Mouse (Mus musculus): Measurements from ENCODE around the gene Slc10a7.

Gene Slc10a7

DNA sequence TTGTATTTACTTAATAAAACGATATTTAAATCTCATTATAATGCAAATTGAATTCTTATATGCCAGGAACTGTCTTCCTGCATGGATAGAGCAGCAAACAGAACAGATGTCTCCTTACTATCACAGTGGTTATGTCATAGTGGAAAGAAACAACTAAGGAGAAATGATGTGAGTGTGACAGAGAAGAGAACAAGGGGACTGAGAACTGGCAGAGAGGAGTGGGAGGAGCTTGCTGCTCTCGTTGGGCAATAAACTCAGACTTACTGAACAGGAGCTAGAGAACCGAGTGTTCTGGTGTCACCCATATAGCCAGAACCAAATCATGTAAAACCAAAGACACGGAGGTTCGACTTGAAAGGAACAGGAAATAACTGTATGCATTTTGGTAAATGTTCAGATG lies 158.3 kb downstream of the Slc10a7 start:
- WGBS: 81% methylated on average over 5 of the region's 5 CpGs

DNA sequence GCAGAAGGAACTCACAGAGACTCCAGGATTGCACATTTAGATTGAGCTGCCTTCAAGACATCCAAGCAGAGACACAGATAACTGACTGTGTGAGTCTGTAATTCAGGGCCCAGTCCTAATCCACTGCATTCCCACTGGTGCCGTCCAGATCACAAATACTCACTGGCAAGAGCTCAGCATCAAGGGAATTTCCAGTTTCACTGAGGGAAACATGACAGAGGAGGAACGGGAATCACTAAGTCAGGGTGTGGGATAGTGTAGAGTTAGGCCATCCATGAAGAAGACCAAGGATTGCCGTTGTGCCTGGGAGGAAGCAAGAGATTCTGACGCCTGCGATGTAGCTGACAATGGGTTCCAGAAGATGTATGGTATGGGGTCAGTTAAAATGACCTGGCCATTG lies 159.1 kb downstream of the Slc10a7 start:
- 94% methylated on average over 5 of the region's 5 CpGs for WGBS

DNA sequence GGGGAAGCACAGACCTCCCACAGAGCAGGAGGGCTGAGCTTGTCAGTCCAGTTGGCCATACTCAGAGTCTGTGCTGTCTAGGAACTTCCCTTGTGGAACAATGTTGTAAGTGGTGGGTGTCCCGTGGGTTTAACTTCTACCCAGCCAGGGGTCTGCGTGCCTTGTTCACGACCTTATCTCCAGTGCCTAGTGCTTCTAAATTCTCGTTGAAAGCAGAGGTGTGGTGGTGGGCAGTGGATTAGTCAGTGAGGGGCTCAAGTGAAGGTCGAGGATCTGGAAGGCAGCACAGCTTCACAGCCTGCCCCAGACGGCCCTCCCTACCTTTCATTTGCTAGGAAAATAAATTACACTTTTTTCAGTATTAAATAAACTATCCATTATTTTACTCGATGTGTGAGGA lies 161.1 kb downstream of the Slc10a7 start:
- 93% methylated on average over 7 of the region's 7 CpGs for WGBS

DNA sequence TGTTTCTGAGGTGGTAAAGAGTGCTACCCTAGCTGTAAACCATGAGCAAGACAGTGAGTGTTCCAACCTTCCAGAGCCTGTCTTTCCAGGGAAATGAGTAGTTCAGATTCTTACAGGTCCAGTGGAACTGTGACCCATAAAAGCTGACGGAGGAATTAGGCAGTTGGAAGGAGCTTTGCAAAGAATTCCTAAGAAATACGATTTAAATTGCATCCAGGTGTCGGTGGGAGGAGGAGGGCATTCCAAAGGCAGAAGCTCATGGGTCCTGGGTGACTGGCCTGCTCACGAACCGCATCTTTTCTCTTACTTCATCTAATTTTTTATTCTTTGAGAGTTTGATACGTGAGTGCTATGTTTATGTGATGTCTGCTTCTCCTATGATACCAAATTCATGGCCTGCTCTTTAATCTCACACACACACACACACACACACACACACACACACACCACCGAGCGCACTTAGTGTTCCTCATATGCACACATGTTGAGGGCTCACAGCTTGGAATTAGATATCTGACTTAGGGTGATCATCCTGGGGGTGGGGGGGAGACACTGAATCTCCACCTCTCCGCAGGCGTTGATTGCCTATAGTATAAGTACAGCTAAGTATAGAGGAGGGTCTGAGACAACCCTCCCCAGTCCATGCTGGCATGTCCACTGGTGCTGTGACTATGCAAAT lies 169.5 kb downstream of the Slc10a7 start:
- WGBS: 89% methylated on average over 10 of the region's 10 CpGs

DNA sequence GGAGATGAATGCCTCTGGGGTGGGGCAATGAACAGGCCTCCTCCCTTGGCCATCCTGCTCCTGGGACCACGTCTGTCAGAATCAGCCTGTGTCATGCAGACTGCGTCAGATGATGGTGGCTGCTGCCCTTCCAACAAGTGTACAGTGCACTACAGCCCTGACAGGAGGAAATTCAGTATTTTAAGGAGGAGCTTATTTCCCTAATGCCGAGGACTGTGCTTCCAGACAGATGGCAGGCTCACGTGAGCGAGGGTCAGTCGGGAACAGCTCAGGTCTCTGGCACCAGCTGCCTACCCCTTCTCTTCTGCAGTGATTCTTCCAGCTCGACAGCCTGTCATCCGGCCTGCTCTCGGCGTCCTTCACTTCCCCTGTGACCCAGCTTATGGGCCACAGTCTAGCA lies 181.6 kb downstream of the Slc10a7 start:
- 78% methylated on average over 10 of the region's 10 CpGs for WGBS

DNA sequence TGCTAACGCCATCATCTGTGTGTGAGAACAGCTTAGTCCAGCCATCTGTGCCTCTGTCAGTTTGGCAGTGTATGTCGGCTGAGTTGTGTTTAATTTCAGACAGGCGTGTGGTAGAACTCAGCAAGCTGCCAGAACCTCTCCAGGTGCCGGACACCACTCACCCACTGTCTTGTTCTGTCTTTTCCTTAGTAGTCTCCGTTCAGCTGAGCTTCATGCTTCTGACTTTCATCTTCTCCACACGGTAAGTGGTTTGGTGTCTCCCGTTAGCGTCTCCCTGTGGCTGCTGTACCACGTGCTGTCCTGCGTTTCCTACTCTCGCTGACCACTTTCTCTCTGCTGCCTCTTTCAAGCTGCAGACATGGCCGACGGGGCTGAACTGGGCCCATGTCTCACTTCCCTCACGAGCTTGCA lies 189.2 kb downstream of the Slc10a7 start:
- WGBS: 65% methylated on average over 14 of the region's 14 CpGs

DNA sequence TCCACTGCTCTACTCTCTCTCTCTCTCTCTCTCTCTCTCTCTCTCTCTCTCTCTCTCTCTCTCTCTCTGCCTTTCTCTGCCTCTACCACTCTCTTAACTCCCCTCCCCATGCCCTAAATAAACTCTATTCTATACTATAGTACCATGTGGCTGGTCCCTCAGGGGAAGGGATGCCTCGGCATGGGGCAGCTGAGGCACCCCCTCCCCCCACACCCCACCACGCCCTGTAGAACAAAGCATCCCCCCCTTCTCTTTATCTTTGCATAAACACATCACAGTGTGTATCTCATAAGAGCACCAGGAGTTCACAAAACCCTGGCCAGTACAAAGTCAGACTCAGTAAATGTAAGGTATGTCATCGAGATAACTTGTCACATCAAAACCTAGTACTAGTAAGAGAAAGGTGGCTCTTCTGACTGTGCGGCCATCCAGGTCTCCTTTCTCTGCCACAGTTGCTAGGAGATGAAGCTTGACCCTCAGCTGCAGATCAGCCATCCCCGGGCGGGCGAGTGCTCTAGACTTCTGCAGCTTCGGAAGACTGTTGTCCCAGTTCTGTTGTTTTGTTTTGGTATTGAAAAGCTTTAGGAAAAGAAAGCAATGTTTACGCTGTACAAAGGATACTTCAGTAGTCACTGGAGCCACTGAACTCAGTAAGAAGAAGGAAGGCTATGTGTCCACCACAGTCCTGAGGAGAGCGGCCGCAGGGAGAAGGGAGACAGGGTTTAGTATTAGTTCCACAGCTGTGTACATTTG lies 194.1 kb downstream of the Slc10a7 start:
- WGBS: 72% methylated on average over 11 of the region's 11 CpGs

DNA sequence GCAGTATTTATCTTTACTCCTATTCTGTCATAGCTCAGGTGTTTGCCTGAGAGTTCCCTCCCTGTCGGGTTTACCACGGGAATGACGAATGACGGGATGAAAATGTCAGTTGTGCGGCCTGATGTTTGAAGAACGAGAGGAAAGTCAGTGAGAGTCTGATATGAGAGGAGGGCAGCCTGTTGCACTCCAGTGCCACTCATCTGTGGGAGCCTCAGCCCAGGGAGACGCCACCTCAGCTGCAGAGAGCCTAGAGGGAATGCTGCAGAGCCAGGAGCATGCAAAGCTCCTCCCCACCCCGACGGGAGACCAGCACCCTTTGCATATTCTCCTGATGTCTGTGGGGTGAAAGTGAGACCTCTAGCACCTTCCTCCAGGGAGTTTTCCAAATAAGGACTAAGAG lies 196.8 kb downstream of the Slc10a7 start:
- WGBS: 91% methylated on average over 9 of the region's 9 CpGs

DNA sequence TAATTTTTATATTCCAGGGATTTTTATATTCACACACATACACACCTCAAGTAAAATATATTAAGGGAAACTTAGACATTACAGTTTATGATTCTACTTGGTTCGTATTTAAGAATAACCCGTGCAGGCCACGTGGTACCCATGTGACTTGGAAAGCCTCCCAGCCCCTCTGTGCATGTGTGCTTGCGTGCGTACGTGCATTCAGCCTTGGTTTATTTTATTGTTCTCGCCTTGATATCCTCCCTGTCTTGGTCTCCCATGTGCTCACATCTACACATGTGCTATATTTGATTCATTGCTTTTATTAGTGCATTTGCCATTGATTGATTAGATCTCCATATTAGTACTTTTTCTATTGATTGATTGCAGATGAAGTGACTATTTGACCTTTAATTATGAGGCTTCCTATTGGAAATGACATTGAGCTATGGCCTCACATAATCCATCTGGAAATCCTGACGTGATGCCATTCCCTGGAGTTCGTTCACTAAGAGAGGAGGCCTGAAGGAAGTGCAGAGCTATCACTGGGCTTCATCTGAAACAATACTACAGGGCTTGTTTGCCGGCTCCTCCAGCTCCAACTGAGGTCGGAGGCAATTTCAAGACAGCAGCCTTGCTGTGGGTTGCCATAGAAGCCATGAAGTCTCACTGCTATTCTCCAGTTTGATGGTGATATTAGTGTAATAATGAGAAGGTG lies 200.9 kb downstream of the Slc10a7 start:
- WGBS: 90% methylated on average over 11 of the region's 11 CpGs

DNA sequence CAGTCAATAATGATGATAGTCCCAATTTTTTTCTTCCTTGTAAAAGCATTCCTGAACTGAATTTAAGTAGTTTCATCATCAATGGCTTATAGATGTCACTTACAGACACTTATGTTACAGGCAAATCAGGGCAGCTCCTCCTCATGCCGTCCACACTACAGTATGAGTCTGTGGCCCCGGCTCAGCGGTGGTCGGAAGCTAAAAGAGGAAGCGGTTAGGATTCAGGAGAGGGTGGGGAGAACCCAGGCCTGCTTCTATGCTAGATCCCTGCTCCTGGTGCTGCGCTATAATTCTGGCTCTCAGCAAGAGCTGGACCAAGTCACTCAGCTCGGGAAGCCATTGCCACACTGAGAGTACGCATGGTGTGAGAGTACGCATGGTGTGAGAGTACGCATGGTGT lies 201.8 kb downstream of the Slc10a7 start:
- WGBS: 93% methylated on average over 10 of the region's 10 CpGs

DNA sequence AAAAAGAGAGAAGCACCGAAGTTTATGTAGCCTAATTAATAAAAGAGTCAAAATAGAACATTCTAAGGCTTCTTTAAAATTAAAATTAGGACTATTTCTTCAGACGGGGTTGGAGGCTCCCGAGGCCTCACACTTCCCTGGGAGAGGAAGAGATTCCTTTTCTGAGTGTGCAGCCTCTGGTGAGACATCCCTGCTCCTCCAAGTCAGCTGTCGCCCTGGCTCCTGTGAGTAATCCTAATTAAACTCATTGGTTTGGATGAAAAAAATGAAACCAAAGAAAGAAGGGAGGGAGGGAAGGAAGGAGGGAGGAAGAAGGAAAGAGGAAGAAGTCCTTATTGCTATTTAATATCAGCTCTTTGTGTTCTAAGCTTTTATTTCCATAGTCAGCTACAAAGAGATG lies 205.7 kb downstream of the Slc10a7 start:
- WGBS: 49% methylated on average over 4 of the region's 4 CpGs

DNA sequence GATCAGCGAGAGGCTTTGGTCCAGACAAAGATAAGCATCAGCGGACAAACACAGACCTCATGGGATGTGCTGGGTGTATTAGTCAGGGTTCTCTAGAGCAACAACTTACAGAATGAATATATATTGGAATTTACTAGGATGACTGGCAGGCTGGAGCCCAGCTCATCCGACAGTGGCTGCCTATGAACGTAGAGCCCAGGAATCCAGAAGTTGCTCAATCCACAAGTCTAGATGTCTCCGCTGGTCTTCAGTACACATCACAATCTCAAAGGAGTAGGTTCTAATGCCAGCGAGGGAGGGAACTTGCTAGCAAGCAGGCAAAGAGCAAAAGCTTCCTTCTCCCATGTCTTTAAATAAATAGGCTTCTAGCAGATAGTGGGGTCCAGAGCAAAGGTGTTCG lies 207.4 kb downstream of the Slc10a7 start:
- WGBS: 93% methylated on average over 7 of the region's 7 CpGs

DNA sequence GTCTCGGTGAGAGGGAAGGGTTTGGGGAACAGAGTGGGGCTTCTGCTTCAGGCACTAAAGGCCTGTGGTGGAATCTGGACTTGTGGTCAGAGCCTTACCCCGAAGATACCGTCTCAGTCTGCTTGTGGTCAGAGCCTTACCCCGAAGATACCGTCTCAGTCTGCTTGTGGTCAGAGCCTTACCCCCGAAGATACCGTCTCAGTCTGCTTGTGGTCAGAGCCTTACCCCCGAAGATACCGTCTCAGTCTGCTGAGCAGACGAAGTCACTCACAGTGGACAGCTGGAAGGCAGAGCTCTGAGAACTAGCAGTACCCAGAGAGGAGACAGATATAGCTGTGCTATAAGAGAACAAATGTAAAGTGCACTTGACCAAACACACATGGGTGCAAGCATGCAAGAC lies 208.0 kb downstream of the Slc10a7 start:
- 83% methylated on average over 10 of the region's 10 CpGs for WGBS

DNA sequence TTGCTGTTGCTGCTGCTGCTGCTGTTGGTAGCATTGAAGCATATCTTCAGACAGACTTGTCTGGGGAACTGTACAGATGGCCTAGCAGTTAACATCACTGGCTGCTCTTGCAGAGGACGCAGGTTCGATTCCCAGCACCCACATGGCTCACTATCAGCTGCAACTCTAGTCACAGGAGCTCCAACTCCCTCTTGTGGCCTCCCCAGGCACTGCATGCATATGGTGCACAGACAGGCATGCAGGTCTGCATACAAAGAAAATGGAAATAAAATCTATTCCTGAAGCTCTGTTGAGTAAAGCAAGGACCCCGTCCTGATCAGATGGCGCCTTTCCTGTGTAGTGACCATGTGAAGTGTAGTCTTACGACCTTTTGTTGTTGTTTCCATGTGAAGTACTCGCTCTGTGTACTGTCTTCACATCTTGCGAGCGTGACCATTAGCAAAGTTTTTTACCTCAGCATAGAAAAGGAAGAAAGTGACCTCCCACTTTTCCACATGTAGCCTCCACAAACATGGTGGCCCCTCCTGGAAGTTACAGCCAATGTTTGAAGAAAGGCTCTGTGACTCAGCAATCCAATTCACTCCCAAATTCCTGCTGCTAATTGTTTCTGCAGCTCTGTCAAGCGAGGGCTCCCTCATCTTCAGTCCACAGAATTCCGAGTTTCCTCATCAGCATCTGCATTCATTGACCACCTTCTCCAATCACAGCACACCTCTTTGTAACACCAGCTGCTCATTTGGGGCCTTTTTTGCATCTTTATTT lies 210.3 kb downstream of the Slc10a7 start:
- WGBS: 89% methylated on average over 10 of the region's 10 CpGs

DNA sequence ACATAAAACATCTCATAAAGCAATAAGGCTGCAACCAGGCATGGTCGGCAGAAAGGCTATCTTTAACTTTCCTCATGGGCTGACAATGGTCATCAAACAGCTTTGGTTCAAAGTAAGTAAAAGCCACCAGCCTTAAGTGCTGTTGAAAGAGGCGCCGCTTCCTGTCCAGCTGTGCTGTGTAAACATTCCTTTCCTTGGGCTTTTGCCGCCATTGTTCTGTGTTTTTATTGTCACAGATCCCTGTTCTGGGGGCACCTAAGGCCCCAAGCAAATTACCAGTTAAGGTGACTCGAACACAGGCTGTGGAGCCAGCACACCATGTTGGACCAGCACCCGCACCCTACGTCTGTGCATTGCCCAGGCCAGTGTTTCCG lies 210.9 kb downstream of the Slc10a7 start:
- WGBS: 74% methylated on average over 8 of the region's 8 CpGs

DNA sequence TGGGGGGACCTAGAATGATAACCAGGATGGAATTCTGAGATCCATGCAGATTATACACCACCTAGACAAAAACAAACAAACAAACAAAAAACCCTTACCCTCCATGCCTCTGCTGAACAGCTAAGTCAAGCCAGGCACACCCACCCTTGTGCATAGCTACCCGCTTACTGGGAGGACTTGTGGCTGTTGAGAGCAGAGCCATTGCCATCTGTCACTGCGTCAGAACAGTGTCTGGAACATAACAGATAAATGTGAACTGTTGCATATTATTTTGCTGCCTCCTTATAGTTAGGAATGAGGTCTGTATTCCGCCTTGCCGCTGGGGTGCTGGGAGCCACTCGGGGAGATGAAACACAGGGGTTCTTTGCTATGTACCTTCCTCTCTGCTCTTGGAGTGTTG lies 212.4 kb downstream of the Slc10a7 start:
- WGBS: 58% methylated on average over 5 of the region's 5 CpGs

DNA sequence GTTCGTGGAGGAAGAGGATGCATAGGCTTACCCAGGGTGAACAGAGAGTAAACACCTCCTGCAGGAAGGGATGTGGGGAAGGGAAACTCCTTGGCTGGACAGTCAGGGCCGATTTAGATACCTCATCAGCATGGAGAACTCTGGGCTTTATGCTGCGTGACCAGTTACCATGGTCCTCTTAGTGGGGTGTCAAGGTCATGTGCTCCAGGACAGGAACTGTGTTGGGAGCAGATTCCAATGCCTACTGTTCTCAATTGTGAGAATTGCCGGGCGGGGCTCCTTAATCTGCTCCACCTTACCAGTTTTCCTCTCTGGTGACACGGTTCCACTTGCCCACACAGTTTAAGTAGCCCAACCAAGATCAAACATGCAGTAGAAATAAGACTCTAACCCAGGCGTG lies 213.1 kb downstream of the Slc10a7 start:
- 76% methylated on average over 7 of the region's 7 CpGs for WGBS

DNA sequence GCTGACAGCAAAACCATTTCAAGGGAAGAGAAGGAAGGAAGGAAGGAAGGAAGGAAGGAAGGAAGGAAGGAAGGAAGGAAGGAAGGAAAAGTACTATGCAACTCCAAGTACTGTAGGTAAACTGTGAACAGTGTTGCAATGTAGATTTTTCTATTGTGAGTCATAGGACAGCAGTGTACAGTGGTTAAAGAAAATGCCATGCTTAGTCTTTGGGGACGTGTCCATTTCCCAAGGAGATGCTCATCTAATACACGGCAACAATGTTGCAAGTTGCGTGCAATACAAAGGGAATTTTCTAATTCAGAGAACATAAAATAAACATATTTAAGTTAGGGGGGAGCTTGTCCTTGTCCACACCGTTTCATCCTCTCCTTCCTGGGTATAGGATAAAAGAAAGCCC lies 215.7 kb downstream of the Slc10a7 start:
- WGBS: 94% methylated on average over 4 of the region's 4 CpGs

DNA sequence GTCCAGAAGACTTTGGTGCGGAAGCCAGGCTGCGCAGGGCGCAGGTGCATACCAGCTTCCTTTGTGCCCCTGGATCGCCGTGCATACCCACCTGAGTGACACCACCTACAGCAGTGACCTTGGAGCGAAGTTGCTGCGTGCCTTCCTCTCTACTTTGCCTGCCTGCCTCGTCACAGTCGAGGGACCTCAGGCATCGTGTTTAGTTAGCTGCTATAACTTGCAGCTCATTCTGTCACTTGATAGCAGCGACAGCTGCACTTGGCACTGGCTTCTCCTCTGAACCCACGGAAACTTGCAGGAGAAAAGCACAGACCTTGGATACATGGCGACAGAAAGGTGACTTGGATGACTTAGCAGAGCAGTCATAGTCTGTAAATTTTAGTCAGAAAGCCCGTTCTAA lies 219.1 kb downstream of the Slc10a7 start:
- WGBS: 94% methylated on average over 14 of the region's 14 CpGs

DNA sequence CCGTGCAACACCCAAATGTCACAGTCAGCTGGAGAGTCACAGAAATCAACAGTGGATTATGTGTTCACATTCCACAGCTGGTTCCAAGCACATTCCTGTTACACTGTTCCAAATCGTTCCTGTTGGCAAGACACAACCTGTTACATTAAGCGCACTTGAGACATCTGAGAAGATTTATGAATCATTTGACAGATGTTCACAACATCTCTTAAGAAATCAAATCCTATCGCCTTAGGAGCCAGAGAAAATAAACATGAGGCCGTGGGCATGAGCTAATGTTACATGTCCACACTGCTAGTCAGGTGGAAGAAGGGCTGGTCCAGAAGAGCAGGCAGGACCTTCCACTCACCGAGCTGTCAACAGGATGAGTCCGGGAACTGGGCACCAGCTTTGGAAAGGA lies 223.3 kb downstream of the Slc10a7 start:
- 67% methylated on average over 7 of the region's 7 CpGs for WGBS

DNA sequence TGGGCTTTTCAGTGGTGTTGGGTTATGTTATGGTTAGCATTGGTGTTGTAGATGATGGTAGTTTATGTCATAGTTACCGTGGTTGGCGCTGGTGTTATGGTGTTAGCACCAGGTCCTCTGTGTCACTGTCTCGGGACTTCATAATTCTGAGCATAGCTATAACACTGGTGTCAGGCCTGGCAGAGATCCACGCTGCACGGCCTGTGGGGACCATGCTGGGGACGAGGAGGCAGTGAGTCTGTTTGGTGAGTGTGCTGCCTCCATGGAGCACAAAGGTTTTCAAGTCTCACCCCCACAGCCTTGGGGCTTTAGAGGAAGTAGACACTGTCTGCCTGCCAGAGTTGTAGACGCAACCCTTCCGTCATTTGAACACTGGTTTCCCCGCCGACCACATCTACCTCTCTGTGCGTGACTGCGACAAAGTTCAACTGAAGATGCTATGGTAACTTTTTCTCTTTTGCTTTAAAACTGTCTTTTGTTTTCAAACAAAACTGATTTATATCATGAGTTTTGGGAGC lies 223.9 kb downstream of the Slc10a7 start:
- 74% methylated on average over 12 of the region's 12 CpGs for WGBS

Data from cerebral cortex, adult 2 months (tissue).